Mouse (Mus musculus): ENCODE results near the gene Vmn2r67.
"Not testable (repeated sequence)": the region's sequence is repeated elsewhere in the genome, so short reads cannot be mapped to it uniquely, and the experiment has no call there.

The Vmn2r67 gene

GRCm38 (mm10) chr7:85155898-85156297, at the start of gene Vmn2r67:
Vmn2r67 (minus strand) TSS chr7:85155998.
- no peak for DNase-seq (ENCODE audit: low spot score)

- DNase-seq (ENCODE audit: low spot score): not testable (repeated sequence)
Observed at GRCm38 (mm10) chr7:85104531-85104930, 51.3 kb downstream of the Vmn2r67 start.
